Mouse (Mus musculus): ENCODE measurements at regions not wholly inside any gene's neighbourhood (a gene's known extent, or its start where the extent isn't known, plus 50 kb on each side); places are given as distances from the start of the nearest gene placed in this dataset.
A peak's percentile ranks its signal among the peaks of the same experiment; 100 is the strongest.

DNA sequence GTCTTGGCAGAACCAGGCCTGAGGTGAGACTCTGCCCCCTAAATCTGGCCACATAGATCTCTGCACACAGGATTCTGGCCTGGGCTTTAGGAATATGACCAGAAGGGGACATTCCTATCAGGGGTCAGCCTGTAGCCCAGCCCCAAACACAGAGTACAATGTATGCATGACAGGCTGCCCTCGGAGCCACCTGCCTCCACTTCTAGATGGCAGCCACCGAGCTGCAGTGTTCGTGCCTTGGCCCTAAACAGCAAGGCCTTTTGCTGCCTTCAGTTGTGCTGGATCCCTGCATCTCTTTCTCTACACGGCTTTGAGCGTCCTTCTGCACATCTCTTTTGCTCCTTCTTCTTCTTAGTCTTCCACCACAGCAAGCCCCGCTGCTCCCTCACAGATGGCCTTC is 532.2 kb upstream of the 3110018I06Rik start:
- no peaks in the 10 kb centered on the region for H3K9me3 ChIP-seq
- H3K9ac ChIP-seq = no peak overlapping the region
- H3K4me2 ChIP-seq = no peak overlapping the region
- WGBS = 56% methylated on average over 6 of the region's 6 CpGs
- no peaks in the 10 kb centered on the region for H3K36me3 ChIP-seq
- H3K27me3 ChIP-seq = no peaks in the 10 kb centered on the region
- peak; percentile 49; the same call in 1 of the 2 replicates for ATAC-seq (ENCODE audit: low FRiP score, low read depth)
- H3K4me1 ChIP-seq (replicated peaks) = peaks cover 31% of the 10 kb centered on the region
- H3K4me3 ChIP-seq = no peak overlapping the region
- peak overlapping the region; percentile 62 for H3K27ac ChIP-seq (replicated peaks)

DNA sequence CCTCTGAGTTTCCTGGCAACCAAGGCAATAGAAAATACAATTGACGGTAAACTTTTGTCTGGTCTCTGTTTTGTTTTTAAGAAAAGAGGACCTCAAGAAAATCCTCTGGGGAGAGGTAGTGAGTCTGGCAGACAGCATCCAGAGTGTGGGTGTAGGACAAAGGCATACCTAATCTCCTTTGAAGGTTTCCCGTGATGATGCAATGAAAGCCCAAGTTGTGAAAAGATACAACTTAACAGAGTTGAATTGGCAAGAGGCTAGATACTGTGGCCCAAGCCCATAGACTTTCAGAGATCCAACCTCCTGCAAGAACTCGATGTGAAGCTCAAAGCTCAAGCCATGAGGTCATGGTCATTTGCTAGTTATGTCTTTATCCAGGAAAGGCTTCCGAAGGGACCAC is 526.4 kb upstream of the 3110018I06Rik start:
- H3K4me2 ChIP-seq = no peak overlapping the region
- H3K27ac ChIP-seq (replicated peaks) = no peak overlapping the region
- H3K9me3 ChIP-seq = no peaks in the 10 kb centered on the region
- H3K9ac ChIP-seq = no peak overlapping the region
- no peaks in the 10 kb centered on the region for H3K27me3 ChIP-seq
- 56% methylated on average over 4 of the region's 4 CpGs for WGBS
- no peak overlapping the region for H3K4me3 ChIP-seq
- H3K36me3 ChIP-seq = no peaks in the 10 kb centered on the region
- ATAC-seq (ENCODE audit: low FRiP score, low read depth) = no peak
- no peaks in the 10 kb centered on the region for H3K4me1 ChIP-seq (replicated peaks)

DNA sequence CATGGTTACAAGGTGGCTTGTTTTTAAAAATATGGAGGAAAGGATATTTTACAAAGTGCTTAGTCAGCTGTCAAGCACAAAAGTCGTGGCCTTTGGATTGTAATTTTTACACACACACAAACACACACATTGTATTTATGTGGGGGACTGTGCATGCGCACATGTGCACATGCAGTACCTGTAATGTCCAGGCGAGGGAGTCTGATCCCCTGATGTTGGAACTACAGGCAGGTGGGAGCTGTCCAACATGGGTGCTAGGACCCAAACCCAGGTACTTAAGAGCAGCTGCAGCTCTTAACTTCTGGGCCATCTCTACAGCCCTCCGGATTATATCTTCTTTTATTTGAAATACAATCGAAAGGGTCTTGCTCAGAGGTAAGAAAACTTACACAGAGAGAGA is 524.7 kb upstream of the 3110018I06Rik start:
- no peak overlapping the region for H3K9ac ChIP-seq
- WGBS = 71% methylated on average over 5 of the region's 5 CpGs
- no peaks in the 10 kb centered on the region for H3K4me1 ChIP-seq (replicated peaks)
- no peaks in the 10 kb centered on the region for H3K27me3 ChIP-seq
- H3K4me2 ChIP-seq = no peak overlapping the region
- no peaks in the 10 kb centered on the region for H3K36me3 ChIP-seq
- no peaks in the 10 kb centered on the region for H3K9me3 ChIP-seq
- no peak for ATAC-seq (ENCODE audit: low FRiP score, low read depth)
- H3K27ac ChIP-seq (replicated peaks) = no peak overlapping the region
- H3K4me3 ChIP-seq = no peak overlapping the region

DNA sequence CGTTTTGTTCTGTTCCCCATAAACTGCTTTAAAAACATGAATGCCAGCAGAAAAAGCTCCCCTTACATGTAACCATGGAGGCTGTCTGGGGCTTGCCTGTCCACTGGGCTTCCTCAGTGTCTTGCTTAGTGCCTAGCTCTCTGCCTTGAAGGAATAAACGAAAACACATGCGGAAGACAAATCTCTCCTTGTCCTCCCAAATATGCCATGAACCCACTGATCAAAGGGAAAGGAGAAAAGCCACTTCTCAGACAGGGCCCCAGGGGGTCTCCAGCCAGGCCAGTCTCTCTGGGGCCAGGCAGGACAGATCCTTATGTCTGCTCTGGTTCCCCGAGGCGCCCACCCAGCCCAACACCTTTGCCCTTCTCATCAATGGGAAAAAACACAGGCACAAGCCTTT is 518.6 kb upstream of the 3110018I06Rik start:
- ATAC-seq (ENCODE audit: low FRiP score, low read depth) = no peak
- whole genome bisulfite sequencing = 63% methylated on average over 5 of the region's 5 CpGs

DNA sequence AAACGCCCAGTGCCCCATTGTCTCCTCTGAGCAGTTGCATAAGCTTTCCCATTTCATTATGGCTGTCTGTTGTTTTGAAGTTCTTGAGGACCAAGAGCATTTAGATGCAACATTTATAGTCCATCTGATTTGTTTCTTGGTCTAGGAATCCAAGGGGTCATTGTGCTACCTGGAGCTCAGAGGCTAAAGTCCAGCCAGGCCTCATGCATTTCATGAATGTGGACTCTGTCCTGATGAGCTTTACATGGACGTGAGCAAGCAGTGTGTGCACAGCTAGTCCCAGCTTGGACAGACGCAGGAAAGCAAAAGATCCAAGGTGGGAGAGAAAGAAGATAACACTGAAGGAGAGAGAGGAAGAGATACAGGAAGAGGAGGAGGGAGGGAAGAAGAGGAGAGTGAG is 496.0 kb upstream of the 3110018I06Rik start:
- H3K27ac ChIP-seq (replicated peaks) = no peak overlapping the region
- 75% methylated on average over 3 of the region's 3 CpGs for WGBS
- H3K36me3 ChIP-seq = no peaks in the 10 kb centered on the region
- no peak overlapping the region for H3K9ac ChIP-seq
- no peaks in the 10 kb centered on the region for H3K4me1 ChIP-seq (replicated peaks)
- H3K4me2 ChIP-seq = no peak overlapping the region
- H3K27me3 ChIP-seq = no peaks in the 10 kb centered on the region
- H3K4me3 ChIP-seq = no peak overlapping the region
- H3K9me3 ChIP-seq = no peaks in the 10 kb centered on the region
- no peak for ATAC-seq (ENCODE audit: low FRiP score, low read depth)

More for the DNA sequence above, 518.6 kb upstream of the 3110018I06Rik start:
- Histone ChIP-seq H3K9me3 (no peaks in the 10 kb centered on the region), H3K4me1 (replicated peaks) (no peaks in the 10 kb centered on the region), H3K27me3 (no peaks in the 10 kb centered on the region), H3K36me3 (no peaks in the 10 kb centered on the region), H3K9ac (no peak overlapping the region), H3K4me3 (no peak overlapping the region), H3K4me2 (no peak overlapping the region), H3K27ac (replicated peaks) (no peak overlapping the region)

DNA sequence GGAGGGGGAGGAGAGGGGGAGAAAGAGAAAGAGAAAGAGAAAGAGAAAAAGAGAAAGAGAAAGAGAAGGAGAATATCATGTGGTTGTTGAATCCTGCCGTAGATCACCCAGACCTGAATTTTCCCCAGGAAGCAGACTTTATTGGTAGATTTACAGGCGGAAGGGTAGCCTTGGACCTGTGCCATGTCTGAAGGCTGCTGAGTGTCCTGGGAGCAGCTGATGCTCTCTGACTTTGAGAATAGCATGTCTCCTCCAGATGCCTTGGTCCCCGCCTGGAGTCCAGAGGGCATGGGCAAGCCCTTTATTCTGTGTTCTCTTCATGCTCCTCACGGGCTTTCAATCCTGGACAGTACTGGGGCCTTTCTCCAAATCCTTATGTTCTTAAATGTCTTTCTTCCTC is 495.4 kb upstream of the 3110018I06Rik start:
- no peak for ATAC-seq (ENCODE audit: low FRiP score, low read depth)
- H3K27me3 ChIP-seq = no peaks in the 10 kb centered on the region
- no peak overlapping the region for H3K4me2 ChIP-seq
- no peak overlapping the region for H3K27ac ChIP-seq (replicated peaks)
- no peak overlapping the region for H3K9ac ChIP-seq
- WGBS = 71% methylated on average over 4 of the region's 4 CpGs
- H3K4me3 ChIP-seq = no peak overlapping the region
- H3K36me3 ChIP-seq = no peaks in the 10 kb centered on the region
- H3K9me3 ChIP-seq = no peaks in the 10 kb centered on the region
- no peaks in the 10 kb centered on the region for H3K4me1 ChIP-seq (replicated peaks)

DNA sequence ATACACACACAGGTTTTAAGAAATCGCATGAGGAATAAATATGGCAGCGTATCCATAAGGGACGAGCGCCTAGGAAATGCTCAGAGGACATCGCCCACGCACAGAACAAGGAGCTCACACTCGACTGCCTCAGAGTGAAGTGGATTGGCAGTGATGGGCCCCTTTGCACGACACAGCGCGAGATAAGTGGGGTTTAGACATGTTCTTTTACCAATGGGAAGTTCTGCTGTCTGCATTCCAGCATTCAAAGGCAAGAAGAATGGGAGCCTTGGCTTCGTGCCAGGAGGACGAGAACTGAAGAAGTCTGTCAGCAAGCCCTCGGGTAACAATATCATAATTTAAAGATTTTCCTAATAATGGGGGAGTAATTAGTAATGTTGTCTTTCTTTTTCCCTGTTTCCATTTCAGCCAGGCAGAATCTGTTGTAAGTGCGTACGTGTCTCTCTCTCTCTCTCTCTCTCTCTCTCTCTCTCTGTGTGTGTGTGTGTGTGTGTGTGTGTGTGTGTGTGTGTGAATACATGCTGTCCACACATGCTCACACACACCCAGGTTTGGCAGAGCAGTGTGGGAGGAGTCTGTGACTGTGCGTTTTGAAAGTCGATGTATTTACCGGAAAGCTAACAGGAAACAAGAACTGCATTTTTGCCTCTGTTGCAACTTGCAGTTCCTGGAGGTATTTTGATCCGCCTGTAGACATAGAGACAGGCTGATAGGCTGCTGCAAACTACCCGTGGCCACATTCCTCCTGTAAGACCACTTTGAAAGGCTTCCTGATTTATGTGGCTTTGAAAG is 477.2 kb upstream of the 3110018I06Rik start:
- H3K9ac ChIP-seq = no peak overlapping the region
- no peaks in the 10 kb centered on the region for H3K36me3 ChIP-seq
- H3K27me3 ChIP-seq = no peaks in the 10 kb centered on the region
- no peak overlapping the region for H3K27ac ChIP-seq (replicated peaks)
- no peaks in the 10 kb centered on the region for H3K4me1 ChIP-seq (replicated peaks)
- no peak for ATAC-seq (ENCODE audit: low FRiP score, low read depth)
- no peaks in the 10 kb centered on the region for H3K9me3 ChIP-seq
- H3K4me3 ChIP-seq = no peak overlapping the region
- WGBS = 56% methylated on average over 20 of the region's 20 CpGs
- H3K4me2 ChIP-seq = no peak overlapping the region

DNA sequence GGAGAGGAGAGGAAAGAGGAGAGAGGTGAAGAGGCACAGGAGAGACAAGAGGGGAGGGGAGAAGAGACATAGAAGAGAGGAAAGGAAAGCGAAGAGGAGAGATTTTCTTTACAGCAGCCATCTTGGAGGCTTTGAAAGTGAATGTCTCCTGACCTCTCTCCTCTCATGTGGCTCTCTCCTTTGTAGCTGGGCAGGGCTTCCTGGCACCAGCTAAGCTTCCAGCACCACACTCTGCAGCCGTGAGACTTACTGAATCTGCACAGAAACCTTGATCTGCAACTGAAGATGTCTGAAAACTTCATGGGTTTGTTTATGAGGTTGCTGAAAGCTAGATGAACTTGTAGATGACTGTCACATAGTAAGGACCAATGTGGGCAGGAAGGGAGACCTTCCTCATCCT is 471.6 kb upstream of the 3110018I06Rik start:
- Histone ChIP-seq H3K27ac (replicated peaks) (no peak overlapping the region), H3K4me3 (no peak overlapping the region), H3K9me3 (no peaks in the 10 kb centered on the region), H3K4me1 (replicated peaks) (no peaks in the 10 kb centered on the region), H3K9ac (no peak overlapping the region), H3K4me2 (no peak overlapping the region), H3K36me3 (no peaks in the 10 kb centered on the region), H3K27me3 (no peaks in the 10 kb centered on the region)
- 82% methylated on average over 2 of the region's 2 CpGs for WGBS
- no peak for ATAC-seq (ENCODE audit: low FRiP score, low read depth)

DNA sequence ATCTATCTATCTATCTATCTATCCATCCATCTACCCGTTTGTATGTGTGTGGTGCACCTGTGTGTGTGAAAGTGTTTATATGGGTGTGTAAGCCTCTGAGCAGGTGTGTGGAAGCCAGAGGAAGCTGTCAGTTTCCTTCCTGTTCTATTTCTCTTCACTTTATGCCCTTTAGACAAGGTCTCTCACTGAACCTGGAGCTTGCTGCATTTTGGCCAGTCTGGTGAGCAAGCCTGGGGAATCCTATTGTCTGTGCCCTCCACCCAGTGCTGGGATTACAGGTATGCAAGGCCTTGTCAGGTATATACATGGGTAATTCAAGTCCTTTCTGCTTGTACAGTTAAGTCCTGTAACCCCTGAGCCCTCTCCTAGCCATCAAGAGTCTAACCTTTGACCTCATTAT is 466.6 kb upstream of the 3110018I06Rik start:
- WGBS = 75% methylated on average over 1 of the region's 1 CpGs
- no peaks in the 10 kb centered on the region for H3K9me3 ChIP-seq
- H3K27ac ChIP-seq (replicated peaks) = no peak overlapping the region
- no peak overlapping the region for H3K9ac ChIP-seq
- no peak overlapping the region for H3K4me2 ChIP-seq
- H3K4me1 ChIP-seq (replicated peaks) = no peaks in the 10 kb centered on the region
- H3K36me3 ChIP-seq = no peaks in the 10 kb centered on the region
- 0 out of 2 replicates have a peak, but pooled peaks cover 2% of the 10 kb centered on the region for H3K27me3 ChIP-seq
- no peak for ATAC-seq (ENCODE audit: low FRiP score, low read depth)
- H3K4me3 ChIP-seq = no peak overlapping the region

DNA sequence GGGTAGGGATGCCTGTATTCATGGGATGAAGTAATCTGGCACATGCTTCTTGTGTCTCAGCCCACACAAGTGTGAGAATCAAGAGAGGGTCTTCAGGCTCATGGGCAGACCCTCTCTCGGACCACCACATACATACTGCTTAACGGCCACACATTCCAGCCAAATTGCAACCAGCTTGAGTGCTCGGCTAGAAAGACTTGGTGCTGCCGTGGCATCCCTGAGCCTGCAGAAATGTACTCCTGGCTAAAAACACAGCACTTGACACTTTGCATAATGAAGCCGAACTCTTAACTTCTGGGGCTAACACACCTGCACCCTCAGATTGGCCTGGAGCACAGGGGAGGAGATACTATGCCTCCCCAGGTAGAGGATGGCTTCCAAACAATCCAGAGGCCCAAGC is 461.6 kb upstream of the 3110018I06Rik start:
- Histone ChIP-seq H3K4me2 (no peak overlapping the region), H3K27me3 (0 out of 2 replicates have a peak, but pooled peaks cover 4% of the 10 kb centered on the region), H3K27ac (replicated peaks) (no peak overlapping the region), H3K36me3 (no peaks in the 10 kb centered on the region), H3K9ac (no peak overlapping the region), H3K4me1 (replicated peaks) (peaks cover 5% of the 10 kb centered on the region), H3K9me3 (no peaks in the 10 kb centered on the region), H3K4me3 (no peak overlapping the region)
- 85% methylated on average over 5 of the region's 5 CpGs for WGBS
- ATAC-seq (ENCODE audit: low FRiP score, low read depth) = no peak

DNA sequence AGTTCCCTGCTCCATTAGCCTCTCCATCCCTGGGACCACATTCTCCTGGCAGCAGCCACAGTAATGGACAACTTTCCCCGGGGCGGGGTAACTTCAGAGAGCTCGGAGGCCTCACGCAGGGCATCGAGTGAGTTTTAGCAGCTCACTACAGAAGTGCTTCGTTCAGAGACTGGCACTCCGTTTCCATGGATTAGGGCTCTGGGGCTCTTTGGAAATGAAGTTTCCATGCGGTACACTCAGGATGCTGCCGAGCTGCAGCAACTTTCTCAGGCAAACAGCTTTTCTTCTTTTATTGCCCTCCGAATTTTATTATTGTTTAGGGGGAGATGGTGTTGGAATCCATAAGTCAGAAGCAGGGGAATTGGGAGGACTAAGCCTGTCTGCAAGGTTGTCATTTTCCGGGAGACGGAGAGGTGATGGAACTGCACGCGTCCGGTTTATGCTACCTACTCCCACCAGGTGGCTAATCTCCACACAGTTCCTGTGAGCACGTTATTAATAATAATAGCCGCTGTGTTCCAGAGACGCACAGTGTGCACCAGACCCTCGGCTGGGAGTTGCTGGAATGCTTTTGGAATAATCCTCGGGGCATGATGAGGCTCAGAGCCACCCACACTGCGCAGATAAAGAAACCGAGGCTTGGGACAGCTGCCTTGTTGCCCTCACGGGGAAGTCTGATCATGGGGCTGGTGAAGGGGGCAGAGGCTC is 460.4 kb upstream of the 3110018I06Rik start:
- peak overlapping the region; percentile 27 for H3K4me2 ChIP-seq
- H3K4me3 ChIP-seq = no peak overlapping the region
- no peak overlapping the region for H3K9ac ChIP-seq
- H3K27me3 ChIP-seq = 0 out of 2 replicates have a peak, but pooled peaks cover 4% of the 10 kb centered on the region
- no peak overlapping the region for H3K27ac ChIP-seq (replicated peaks)
- peaks cover 5% of the 10 kb centered on the region for H3K4me1 ChIP-seq (replicated peaks)
- H3K9me3 ChIP-seq = no peaks in the 10 kb centered on the region
- ATAC-seq (ENCODE audit: low FRiP score, low read depth) = no peak; the same call in 1 of the 2 replicates
- H3K36me3 ChIP-seq = no peaks in the 10 kb centered on the region
- WGBS = 32% methylated on average over 23 of the region's 23 CpGs

DNA sequence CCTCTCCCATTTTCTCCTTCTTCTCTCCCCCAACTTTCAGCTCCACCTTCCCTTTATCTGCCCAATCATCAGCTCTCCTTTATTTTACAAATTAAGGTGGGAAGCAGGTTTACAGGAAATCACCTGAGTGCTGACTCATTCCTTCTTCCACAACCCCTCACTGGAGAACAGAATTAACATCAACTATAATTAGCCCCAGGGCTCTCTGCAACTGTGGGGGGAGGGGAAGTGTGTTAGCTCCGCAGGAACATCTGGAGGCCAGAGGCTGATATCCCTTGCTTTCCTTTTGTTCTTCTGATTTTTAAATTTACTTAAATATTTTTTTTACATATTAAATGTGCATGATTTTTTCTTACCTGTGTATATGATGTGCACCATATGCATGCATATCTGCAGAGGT is 459.4 kb upstream of the 3110018I06Rik start:
- H3K4me2 ChIP-seq = no peak overlapping the region
- WGBS = 35% methylated on average over 1 of the region's 1 CpGs
- no peaks in the 10 kb centered on the region for H3K36me3 ChIP-seq
- H3K4me3 ChIP-seq = no peak overlapping the region
- H3K9ac ChIP-seq = no peak overlapping the region
- H3K27me3 ChIP-seq = 0 out of 2 replicates have a peak, but pooled peaks cover 4% of the 10 kb centered on the region
- no peaks in the 10 kb centered on the region for H3K9me3 ChIP-seq
- H3K27ac ChIP-seq (replicated peaks) = no peak overlapping the region
- ATAC-seq (ENCODE audit: low FRiP score, low read depth) = no peak
- H3K4me1 ChIP-seq (replicated peaks) = peaks cover 5% of the 10 kb centered on the region
